Mouse (Mus musculus): Measurements from ENCODE around the gene Syce1.

- TF ChIP-seq CTCF (IDR thresholded peaks at IDR 0.05; ENCODE audit: low read depth) (peak; percentile 10; the same call in 1 of the 2 replicates), EP300 (optimal IDR thresholded peaks at IDR 0.05) (no peak)
Measured at GRCm38 (mm10) chr7:140765888-140766739, 21.5 kb downstream of the Syce1 start.
